Mouse (Mus musculus) stomach, postnatal 0 days (tissue): Measurements from ENCODE around the gene Trpt1.

Experiments used
- CTCF ChIP-seq: IDR thresholded peaks from 2 replicates; pipeline ENCODE4 v1.5.1; 2016; ENCODE audit warnings: antibody characterized with exemption, low read depth, mild to moderate bottlenecking, moderate library complexity
- EP300 ChIP-seq: optimal IDR thresholded peaks from 2 replicates; pipeline ENCODE3; 2016; ENCODE audit warnings: antibody characterized with exemption

- TF ChIP-seq CTCF (no peak), EP300 (no peak)
Measured at GRCm38 (mm10) chr19:7040637-7041130, 44.8 kb downstream of the Trpt1 start.
